Mouse (Mus musculus): ENCODE results near the gene Myo3b.

Gene Myo3b

DNA sequence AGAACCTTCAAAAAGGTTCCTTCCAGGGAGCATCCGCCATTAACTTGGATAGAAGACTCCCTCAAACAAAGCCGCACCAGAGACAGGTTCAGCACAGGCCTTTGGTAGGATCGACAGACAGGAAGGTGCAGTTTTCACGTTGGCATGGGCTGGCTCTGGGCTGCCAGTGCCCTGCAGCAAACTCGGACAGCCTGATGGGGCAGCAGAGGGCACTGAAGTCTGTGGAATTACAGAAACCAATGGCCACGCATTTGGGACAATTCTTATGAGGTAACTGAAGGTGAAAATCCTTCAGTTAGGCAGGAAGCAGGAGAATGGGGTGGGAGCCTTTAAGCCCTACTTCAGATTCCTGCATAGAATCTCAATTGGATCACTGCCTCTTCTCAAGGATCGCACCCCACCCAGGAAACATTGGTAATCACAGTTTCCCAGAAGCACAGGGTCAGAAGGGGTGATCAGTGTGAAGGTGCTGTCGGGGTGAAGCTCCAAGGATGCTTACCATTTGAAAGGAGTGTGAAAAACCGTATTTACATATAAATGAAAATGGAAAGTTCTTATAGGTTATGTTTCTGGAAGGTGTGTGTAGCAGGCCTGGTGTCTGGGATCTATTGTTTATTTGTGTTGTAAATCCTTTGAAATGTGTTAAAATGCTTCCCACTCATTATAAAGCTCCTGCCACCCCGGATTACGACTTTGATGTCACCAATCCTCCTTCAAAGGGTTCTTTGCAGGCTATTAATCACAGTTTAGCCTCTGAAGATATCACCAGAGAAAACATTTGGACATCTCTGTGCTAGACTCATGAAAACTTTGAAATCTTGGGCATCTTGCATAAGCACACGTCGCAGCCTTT, 239.7 kb downstream of the Myo3b start:
- no peak for DNase-seq (ENCODE audit: low spot score in 2 of 2)

DNA sequence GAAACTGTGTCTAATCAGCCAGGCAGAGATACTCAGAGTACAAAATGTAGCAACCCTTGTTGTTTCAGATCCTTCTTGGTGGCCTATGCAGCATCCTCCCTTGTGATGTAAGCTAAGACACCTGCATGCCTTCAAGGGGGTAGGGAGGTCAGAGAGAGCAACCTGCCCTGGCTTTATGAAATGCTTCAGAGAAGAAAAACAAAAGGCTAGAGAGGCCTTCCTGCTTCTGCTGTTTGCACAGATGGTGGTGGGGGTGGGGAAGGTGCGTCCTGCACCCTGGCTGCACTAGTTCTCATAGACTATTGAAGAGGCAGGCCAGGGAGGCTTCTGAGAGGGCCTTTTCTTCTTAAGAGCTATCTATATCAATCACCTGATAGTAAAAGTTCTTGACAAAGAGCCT, 245.2 kb downstream of the Myo3b start:
- no peak for DNase-seq (ENCODE audit: low spot score in 2 of 2)

DNA sequence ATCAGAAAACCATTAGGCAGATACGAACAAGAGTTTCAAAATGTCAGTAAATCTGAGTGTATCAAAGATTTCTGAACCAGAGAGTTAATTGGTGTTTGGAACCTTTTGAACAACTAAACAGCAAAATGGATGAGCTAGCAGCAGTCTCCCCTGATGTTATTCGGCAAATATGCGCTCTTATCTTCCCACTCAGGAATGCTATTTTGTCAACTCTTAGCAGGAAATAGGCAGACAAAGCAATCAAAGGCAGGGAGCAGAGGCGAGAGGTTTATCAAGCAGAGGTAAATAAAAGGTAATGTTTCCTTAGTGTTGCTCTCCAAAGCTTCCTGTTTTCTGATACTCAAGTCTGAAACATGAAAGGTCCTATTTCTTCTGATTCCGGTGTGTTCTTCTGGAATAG, 252.1 kb downstream of the Myo3b start:
- DNase-seq (ENCODE audit: low spot score in 2 of 2): no peak

DNA sequence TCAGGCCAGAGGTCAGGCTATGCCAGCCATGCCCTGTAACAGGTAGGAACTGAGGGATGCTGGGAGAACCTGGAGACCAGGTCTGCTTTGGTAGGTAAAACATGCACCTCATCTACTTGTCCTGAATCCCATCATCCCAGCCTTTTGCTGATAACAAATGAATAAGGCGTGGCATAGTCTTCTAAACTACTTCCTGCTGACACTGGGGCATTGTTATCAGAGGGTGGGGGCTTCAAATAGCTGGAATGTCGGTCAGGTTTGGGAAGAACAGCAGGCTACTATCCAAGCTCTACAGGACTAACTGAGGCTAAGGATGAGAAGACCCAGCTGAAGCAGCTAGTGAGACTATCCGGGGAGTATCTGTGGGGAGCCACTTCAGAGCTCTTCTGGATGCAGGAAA, 253.8 kb downstream of the Myo3b start:
- DNase-seq (ENCODE audit: low spot score in 2 of 2): no peak

DNA sequence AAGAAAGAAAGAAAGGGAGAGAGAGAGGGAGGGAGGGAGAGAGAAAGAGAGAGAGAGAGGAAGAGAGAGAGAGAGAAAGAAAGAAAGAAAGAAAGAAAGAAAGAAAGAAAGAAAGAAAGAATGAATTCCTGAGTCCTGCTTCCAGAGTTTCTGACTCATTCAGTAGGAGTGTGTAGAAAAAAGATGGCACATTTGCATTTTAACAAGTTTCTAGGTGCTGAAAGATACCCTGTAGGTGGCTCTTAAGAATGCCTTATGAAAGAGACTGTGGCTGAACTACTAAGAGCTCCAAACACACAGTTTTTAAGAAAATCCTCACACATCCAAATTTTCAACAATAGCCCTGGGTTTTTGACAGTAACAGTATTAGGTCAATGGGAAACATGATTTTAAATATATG, 264.0 kb downstream of the Myo3b start:
- no peak for DNase-seq (ENCODE audit: low spot score in 2 of 2)

DNA sequence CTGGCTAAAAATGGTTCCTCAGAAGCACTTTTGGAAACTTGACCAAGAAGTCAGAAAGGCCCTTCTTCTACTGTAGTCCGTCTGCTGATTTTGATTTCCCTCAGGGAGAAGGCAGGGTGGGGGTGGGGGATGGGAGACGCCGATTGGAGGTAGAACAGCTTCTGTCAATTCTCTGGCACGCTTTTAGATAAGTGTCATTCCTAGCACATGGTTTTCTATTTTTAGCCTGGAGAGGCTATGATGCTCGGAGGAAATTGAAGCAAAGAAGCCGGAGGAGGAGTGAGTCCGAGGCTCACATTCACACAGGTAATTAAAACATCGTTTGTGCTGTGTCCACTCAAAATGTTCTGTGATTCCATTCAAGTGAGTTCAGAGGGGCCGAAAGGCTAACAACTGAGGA, 276.2 kb downstream of the Myo3b start:
- no peak for DNase-seq (ENCODE audit: low spot score in 2 of 2)

DNA sequence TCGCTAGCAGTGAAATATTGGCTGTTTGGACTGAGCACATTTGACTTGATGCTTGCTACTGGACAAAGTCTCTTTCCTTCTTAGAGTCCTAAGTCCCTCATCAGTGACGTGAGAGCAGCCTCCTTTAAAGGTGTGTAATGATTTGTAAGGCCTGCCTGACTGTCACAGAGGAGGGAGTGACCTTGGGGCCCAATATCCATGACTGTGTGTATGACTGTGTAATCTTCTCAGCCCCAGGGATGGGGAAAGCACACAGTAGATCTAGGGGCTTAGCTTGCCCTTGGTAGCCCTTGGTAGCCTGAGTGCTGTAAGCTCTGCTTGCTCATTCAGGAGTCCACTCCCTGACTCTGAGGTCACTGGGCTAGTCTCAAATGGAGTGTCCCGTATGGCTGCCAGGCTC, 276.8 kb downstream of the Myo3b start:
- DNase-seq (ENCODE audit: low spot score in 2 of 2): no peak

DNA sequence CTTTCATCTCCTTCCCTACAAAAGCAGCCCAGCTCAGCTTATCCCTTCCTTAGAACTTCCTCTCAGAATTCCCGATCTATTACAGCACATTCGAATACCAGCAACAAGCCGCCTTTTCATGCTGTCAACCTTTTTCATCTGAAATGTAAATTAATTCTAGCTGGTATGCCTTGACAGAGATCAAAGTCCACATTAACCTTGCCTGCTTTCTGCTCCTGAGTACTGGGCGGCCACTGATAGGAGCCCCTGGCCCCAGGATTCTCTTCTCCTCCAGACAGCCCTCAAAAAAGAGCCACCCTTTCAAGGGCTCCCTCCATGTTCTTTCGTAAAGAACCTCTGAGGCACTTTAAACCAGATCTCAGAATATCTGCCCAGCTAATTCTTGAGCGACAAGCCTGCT, 278.9 kb downstream of the Myo3b start:
- DNase-seq (ENCODE audit: low spot score in 2 of 2): no peak

DNA sequence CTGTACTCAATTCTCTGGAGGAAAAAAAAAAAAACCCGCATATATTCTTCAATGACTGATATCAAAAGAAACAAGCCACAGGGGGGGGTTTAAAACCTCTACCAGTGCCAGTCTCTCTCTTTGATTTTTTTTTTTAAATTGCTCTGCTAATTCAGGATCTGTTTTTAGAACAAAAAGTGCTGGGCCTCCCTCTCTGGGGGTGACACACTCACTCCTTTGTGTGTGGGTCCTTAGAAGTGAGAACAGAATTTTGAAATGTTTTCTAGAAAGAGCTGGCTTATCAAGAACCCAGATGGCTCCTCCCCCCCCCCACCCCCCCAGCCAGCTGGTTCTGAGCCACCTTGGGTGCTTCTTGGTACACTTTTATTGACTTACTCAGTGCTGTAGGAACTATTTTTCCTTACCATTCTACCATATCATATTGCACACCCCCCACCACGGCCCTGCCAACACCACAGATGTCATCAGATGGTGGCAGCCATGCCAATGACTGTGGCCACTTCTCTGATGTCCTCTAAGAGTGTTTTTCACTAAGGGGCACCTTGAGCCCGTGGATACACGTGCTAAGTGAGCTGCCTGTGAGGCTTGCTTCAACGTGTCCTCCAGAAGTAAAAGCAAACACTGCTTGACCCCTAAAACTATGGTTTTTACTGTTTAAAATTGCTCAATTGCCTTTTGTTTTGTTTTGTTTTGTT, 280.1 kb downstream of the Myo3b start:
- DNase-seq (ENCODE audit: low spot score in 2 of 2): no peak

DNA sequence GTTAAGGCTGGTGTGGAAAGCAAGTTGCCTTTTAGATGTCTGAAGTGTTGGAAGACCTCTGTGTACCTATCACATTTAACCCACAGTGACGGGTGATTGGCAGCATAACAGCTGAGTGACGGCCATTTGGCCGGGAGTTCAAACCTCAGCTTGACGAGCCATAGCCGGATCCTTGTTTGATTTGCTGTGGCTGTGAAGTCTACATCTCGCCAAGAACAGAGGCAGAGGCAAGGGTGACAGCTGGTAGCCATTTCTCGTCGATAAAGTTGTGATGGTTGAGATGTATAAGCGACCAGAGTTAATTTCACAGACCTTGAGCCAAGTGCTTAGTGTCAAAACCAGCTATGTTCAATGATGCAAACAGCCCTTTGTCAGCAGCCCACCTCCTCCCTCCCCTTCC, 283.8 kb downstream of the Myo3b start:
- no peak for DNase-seq (ENCODE audit: low spot score in 2 of 2)

DNA sequence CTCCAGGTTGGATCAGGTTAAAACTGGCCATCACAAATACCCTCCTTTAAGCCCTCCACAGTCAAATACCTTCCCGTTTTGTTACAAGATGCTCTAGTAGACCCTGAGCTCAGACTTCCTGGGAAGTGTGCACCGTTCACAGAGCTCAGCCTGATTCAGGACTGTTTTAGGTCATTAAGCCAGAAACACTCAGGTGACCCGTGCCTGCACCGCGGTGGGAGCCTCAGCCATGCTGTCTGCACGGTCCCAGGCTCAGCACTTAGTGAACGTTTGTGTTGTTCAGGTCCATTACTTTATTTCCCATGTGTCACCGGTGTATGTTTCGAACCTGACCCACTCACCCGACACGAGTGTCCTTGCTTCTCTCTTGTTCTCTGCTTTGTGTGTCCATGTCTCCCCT, 288.7 kb downstream of the Myo3b start:
- no peak for DNase-seq (ENCODE audit: low spot score in 2 of 2)

DNA sequence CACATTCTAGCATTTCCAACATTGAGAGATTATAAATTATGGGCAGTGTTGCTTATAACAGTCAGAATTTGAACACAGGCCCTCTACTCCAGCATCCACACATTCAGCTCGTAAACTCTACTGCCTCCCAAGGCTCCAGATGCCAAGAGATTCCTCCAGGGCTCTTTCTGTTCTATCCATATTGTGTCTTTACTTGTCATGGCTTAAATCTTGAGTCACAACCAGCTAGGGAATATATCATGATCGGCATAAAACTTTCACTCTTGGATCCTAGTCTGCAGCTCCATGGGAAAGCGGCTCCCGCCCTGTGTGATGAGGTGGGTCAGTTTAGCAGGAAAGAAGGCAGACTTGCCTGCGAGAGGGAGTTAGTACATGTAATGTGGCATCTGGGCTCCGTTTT, 294.0 kb downstream of the Myo3b start:
- DNase-seq (ENCODE audit: low spot score in 2 of 2): no peak

DNA sequence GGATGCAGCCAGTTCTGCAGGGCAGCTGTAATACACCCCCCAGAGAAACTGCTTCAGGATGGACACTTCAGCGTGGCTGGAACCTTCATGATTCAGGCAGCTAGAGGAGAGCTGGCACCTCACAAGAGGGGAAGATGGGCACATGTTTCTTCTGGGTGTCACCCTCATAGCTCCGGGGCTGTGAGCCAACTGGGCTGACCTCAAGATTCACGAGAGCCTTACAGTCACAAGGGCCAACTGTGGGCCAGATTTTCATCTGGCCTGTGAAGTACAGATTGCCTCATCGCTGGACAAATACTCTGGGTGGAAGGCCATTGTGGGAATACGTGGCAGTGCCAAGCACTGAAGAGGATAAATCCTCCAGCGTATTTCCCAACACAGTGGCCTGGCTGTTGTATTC, 294.6 kb downstream of the Myo3b start:
- DNase-seq (ENCODE audit: low spot score in 2 of 2): no peak

DNA sequence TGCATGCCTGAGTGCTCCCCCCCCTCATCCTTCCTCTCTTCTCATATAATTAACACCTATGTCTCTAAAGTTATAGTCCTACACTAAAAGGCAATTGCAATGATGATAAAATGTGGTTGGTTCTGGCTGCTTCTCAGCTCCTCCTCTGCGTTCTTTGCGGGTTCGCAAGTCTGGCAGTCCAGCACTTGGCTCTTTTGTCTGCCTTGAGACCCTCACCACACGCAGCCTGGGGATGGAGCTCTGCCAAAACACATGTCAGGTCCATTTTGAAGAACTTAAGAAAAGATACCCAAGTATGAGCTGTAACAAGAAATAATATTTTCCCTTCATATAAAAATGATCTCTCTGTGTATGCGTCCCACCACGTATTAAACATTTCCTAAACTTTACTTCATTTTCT, 297.6 kb downstream of the Myo3b start:
- no peak for DNase-seq (ENCODE audit: low spot score in 2 of 2)

DNA sequence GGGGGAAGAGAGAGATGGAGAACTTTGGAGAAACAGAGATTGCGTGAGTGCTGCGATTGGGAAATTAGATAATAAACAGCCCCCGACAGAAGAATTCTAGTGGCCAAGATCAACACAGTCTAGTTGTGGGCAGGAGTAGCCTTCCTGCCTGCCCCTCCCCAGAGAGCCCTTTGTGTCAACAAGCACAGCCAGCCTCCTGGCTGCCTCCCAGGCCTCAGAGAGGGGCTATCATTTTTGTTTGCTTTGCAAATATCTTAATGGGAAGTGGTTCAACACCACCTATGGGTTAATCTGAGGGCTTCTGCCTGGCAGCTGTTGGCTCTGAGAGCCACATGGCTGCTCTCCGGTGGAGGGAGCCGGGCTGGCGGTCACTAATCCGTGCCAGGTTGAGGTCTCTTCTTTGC, 298.3 kb downstream of the Myo3b start:
- DNase-seq (ENCODE audit: low spot score in 2 of 2): no peak

DNA sequence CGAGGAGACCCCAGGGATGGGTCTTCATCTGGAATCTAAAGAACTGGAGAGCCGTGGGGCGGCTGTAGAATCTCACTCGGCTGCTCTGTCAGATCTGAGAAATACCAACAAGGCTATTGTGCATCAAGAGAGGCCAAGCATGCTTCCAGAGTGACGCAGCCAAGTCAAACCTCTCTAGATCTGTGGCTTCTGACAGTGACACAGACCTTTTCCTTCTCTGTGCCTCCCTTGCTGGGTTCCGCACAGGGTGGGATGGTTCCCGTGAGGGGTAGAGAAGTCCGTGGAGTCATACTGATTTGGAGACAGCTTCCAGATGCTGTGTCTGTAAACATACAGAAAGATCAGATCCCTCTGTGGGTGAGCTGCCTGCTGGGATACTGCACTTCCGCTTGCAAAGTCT, 298.9 kb downstream of the Myo3b start:
- DNase-seq (ENCODE audit: low spot score in 2 of 2): no peak

DNA sequence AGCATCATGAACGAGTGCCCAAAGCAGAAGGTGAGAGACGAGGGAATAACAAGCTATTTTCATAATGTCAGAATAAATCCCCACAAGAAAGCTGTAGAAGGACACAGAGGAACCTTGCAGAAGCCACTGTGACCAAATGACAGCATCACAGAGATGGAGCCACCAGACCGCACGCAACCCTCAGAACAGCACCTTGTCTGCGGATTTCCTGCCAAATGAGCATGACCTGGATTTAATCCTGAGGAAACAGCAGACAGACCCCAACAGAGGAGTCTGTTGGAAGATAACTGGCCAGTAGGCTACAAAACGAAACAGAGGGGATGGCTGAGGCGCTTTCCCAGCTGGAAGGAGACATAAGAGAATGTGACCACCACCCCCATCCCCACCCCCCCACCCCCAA, 300.1 kb downstream of the Myo3b start:
- no peak for DNase-seq (ENCODE audit: low spot score in 2 of 2)

DNA sequence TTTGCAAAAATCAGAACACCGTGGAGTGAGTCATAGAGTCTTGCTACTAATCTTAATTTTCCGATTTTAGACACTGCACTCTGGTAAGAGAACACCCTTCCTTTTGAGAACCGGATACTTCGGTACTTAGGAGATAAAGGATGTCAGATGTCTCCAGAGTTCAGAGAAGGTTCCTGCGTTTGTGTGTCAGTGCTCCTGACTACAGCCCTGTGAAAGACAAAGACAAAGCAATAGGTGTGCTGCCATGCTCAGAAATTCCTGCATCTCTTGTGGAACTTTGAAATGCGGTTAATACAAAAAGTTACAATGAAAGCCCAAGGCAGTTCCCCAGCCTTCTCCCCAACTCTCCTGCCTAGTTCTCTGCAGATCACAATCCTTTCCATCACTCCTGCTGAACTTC, 300.6 kb downstream of the Myo3b start:
- DNase-seq (ENCODE audit: low spot score in 2 of 2): no peak

DNA sequence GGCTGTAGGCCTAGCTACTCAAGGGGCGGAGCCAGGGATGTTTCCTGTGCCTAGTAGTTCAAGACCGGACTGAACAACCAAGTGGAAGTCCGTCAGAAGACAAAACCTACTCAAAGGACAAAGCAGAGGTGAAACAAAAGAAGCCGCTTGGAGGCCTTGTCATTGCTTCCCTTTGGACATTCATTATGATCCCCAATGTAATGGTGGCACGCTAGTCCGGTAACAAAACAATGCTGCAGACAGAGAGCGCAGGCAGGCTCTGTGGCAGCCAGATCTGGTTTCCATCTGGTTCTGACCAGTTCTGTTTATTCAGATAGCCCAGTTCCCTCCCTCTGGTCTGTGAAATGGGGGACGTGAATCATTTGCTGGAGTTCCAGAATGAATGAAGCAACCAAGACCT, 301.3 kb downstream of the Myo3b start:
- DNase-seq (ENCODE audit: low spot score in 2 of 2): no peak

DNA sequence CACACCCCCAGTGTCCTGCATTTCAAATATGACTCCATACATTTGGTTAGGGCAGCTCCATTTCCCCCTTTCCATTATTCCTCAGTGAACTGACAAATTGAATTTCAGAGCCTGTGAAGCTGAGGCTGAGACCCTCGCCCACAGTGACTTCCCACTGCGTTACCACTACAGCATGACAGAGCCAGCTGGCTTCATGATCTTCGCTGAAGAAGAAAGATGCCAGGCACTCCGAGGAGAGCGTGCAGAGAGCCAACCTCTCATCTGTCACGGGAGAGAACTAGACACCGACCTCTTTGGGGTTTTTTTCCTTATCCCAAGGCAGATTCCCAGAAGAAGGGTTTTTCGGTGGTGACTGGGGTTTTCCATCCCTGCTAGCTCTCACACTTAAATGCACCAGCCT, 306.2 kb downstream of the Myo3b start:
- DNase-seq (ENCODE audit: low spot score in 2 of 2): no peak

DNA sequence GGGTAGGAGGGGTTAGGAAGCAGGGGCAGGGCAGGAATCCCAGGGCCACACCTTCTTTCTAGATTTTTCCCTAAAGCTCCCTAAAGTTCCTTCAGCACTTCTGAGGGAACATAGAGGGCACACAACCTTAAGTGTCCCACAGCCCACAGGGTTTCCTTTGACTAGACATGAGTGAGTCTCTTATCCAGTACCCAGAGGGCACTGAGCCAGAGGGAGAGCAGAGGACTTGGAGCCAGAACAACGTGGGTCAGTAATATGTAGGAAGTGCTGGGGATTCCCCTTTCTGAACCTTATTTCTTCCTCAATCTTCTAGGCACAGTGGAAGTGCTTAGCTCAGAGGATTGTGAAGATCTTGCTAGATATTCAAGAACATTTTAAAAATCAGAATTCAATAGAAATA, 308.6 kb downstream of the Myo3b start:
- no peak for DNase-seq (ENCODE audit: low spot score in 2 of 2)

DNA sequence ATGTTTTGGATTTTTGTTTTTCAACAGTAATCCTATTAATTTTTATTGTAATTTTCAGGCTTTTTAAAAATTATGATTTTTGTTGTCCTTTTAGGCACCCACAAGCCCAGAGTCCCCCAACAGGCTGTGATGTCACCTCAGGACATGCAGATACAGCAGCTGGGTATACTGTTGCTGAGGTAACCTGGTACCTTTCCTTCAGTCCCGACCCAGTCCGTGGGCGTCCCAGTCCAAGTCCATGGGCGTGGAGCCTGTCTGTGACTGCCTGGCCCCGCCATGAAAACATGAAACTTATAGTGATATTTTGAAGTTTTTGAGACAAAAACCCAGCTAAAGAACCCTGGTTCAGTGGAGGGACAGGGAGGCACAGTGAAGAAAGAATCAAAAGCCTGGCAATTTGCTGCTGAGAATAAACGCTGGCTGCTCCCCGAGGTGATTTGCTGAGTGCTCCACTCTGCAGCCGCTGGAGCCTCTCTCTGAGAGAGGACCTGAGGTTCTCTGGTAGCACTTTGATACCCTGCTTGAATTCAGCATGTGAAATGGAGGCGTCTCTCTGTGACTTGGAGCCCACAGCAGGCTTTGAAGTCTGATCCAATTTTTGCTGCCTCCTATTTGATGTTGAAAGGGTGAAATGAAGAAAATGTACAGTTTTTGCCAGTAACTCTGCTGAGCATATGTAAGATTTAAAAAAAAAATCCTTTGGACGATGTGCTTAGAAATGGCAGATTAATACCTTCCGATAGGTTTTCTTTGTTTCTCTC, 310.0 kb downstream of the Myo3b start:
- no peak for DNase-seq (ENCODE audit: low spot score in 2 of 2)

Data from frontal cortex, postnatal 36 days (tissue).